Mouse (Mus musculus) ES-E14 (cell line): ENCODE measurements at regions not wholly inside any gene's neighbourhood (a gene's known extent, or its start where the extent isn't known, plus 50 kb on each side); places are given as distances from the start of the nearest gene placed in this dataset.

ENCODE experiments used
- CHD2 ChIP-seq: IDR thresholded peaks from 2 replicates; pipeline ENCODE4 v1.6.1; 2014; ENCODE audit warnings: mild to moderate bottlenecking, low read depth, low read length, inconsistent platforms
- HCFC1 ChIP-seq: IDR thresholded peaks from 2 replicates; pipeline ENCODE4 v1.6.1; 2012; ENCODE audit warnings: low read length, inconsistent platforms, borderline replicate concordance; ENCODE audit not compliant: insufficient read depth
- MAFK ChIP-seq: IDR thresholded peaks from 2 replicates; pipeline ENCODE4 v1.6.1; 2014; ENCODE audit warnings: mild to moderate bottlenecking, low read depth, low read length, inconsistent platforms; ENCODE audit not compliant: insufficient read depth
- ZC3H11A ChIP-seq: IDR thresholded peaks from 2 replicates; pipeline ENCODE4 v1.6.1; 2012; ENCODE audit warnings: low read depth, mild to moderate bottlenecking, inconsistent platforms, low read length, borderline replicate concordance
- ZNF384 ChIP-seq: IDR thresholded peaks from 2 replicates; pipeline ENCODE4 v1.6.1; 2012; ENCODE audit warnings: low read depth, low read length, inconsistent platforms

DNA sequence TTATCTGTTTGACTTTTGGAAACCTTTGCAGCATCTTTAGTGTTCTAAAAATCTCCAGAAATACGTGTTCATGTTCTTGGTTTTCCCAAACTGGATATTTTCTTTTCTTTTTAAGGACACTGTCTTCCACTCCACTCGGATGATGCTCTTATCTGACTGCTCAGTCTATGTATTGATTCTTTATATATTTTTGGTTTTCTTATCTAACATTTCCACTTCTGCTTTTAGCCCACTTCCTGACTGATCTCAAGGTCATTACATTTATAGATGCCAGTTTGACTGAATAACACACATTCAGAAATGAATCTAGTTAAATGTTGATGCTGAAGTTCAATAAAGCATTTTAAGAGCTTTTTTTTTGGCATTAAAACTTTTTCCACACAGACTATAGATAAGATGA, 265.3 kb downstream of the Rpl36a-ps1 start:
- TF ChIP-seq ZNF384 = no peak
- TF ChIP-seq MAFK = no peak
- no peak for TF ChIP-seq ZC3H11A
- TF ChIP-seq HCFC1 = no peak
- TF ChIP-seq CHD2 = no peak
